Mouse (Mus musculus) hindbrain, embryonic 10.5 days (tissue): ENCODE results near the gene Bcar3. TPM values are rescaled to one million over a fixed set of nuclear protein-coding genes. Genes with fewer than 3 reads are reported as not detected.

Source experiments
- DNase-seq: peaks from one replicate; pipeline ENCODE4 v3.0.0-alpha.2; 2017; ENCODE audit warnings: low spot score
- H3K27ac ChIP-seq: fragments of 300-500 bp; sonication (generic); 2 replicates; pipeline ENCODE4 v1.5.1; 2016; ENCODE audit warnings: mild to moderate bottlenecking, moderate library complexity
- H3K27me3 ChIP-seq: fragments of 300-500 bp; sonication (generic); 2 replicates; pipeline ENCODE4 v1.6.1; 2016; ENCODE audit warnings: mild to moderate bottlenecking; ENCODE audit not compliant: poor library complexity, insufficient read depth, severe bottlenecking
- H3K36me3 ChIP-seq: fragments of 300-500 bp; sonication (generic); 2 replicates; pipeline ENCODE4 v1.6.1; 2016; ENCODE audit warnings: mild to moderate bottlenecking, moderate library complexity
- H3K4me1 ChIP-seq: fragments of 300-500 bp; sonication (generic); replicated peaks from 2 replicates; pipeline ENCODE4 v1.6.1; 2016; ENCODE audit warnings: mild to moderate bottlenecking
- H3K4me3 ChIP-seq: fragments of 300-500 bp; sonication (generic); 2 replicates; pipeline ENCODE4 v1.5.1; 2016; ENCODE audit warnings: mild to moderate bottlenecking, moderate library complexity
- H3K9me3 ChIP-seq: fragments of 300-500 bp; sonication (generic); 2 replicates; pipeline ENCODE4 v1.6.1; 2016; ENCODE audit warnings: mild to moderate bottlenecking, moderate library complexity
- WGBS: fragments of 180-500 bp; shearing (Covaris S2); methylation state at CpG from one replicate; pipeline ENCODE4 v1.1.7; 2016; 5-methylcytosine and 5-hydroxymethylcytosine counted together
- polyA plus RNA-seq: library from polyadenylated mRNA; unstranded; fragments of >200 nt; fragmentation: Nextera tagmentation; extraction: Ambion mirVana; gene quantifications from 2 replicates; pipeline ENCODE4 v1.2.1, GENCODE M21; 2016

The Bcar3 gene
- polyA plus RNA-seq, 1 experiment from 2014 or later = 10.5 TPM

DNA sequence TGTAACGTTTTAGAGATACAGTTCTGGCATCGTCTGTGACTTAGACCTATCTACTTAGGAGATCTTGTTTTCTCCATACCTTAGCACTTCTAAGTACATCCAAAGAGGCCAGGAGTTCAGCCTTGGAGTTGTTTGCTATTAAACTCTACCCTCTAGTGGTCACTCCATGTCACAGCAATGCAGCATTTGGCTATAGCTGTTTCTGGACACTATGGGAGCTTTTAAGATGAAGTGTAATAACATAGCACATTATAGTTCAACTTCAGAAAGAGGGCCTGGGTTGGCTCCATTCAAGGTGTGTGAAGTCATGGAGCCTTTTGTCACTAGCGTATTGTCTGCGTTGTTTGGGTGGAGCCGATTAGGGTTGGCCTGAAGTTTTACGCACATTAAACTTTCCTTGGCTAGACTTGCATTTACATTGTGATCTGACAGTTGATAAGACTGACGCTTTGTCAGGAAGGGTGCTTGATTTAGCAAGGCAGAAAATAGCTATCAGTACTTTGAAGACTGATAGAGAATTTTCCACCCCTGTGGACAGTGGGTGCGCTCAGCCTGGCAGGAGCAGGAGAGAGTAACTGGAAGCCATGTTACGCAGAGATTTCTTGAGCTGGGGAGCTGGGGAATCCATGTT, 172.3 kb downstream of the Bcar3 start:
- 55% methylated on average over 9 of the region's 9 CpGs for WGBS
- Histone ChIP-seq H3K27me3 (no peaks in the 10 kb centered on the region), H3K4me1 (peaks cover 33% of the 10 kb centered on the region), H3K27ac (no peak overlapping the region), H3K36me3 (no peaks in the 10 kb centered on the region), H3K4me3 (no peak overlapping the region), H3K9me3 (no peaks in the 10 kb centered on the region)
- no peak for DNase-seq

DNA sequence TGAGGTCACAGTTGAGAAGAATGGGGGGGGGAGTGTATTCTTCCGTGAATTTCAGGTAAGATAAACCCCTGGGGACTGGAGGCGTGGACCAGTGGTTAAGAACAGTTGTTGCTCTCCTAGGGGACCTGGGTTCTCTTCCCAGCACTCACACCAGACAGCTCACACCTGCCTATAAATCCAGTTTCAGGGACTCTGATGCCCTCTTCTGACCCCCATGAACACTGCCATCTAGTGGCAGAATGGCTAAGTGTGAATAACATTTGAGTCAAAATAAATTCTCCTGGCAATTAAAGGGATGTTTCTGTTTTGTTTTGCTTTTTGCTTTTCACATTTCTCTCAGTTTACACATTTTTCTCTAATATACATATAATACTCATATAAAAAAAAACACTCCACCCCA, 174.0 kb downstream of the Bcar3 start:
- no peak for DNase-seq
- no peak overlapping the region for H3K27ac ChIP-seq
- H3K4me1 ChIP-seq = peaks cover 19% of the 10 kb centered on the region
- H3K36me3 ChIP-seq = no peaks in the 10 kb centered on the region
- no peak overlapping the region for H3K4me3 ChIP-seq
- H3K9me3 ChIP-seq = no peaks in the 10 kb centered on the region
- WGBS = 48% methylated on average over 2 of the region's 2 CpGs
- H3K27me3 ChIP-seq = no peaks in the 10 kb centered on the region

DNA sequence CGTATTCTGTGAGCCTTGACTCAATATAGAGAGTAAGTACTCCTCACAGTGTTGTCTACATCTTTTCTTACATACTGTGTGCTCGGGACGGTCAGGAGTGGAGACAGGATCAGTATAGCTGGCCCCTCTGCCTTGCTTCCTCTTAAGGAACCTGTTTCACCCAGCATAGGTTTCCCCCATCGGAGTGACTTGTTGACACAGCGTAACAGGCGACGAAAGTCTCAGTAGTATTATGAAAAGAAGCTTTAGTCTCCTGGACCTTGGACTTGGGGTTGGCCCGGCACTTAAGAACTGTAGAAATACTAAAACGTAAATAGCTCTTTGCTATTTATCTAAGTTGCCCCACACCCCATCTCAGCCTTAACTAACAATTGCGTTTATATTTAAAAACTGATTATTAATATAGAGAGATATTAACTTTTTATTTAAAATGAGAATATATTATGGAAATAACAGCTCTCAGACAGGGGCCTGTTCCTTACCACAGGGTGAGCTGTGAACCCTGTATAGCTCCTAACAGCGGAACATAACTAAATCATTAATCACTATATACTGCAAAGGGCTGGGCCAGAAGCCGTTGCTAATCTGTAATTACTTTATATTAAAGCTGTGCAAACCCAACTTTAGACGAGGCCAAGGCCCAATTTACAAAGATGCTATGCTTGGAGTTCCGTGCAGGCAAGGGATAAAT, 176.5 kb downstream of the Bcar3 start:
- Histone ChIP-seq H3K9me3 (no peaks in the 10 kb centered on the region), H3K27ac (0 out of 2 replicates have a peak overlapping the region, but pooled peaks have one; percentile 3), H3K36me3 (no peaks in the 10 kb centered on the region), H3K27me3 (no peaks in the 10 kb centered on the region), H3K4me3 (no peak overlapping the region), H3K4me1 (peaks cover 29% of the 10 kb centered on the region)
- 85% methylated on average over 14 of the region's 14 CpGs for WGBS
- no peak for DNase-seq

DNA sequence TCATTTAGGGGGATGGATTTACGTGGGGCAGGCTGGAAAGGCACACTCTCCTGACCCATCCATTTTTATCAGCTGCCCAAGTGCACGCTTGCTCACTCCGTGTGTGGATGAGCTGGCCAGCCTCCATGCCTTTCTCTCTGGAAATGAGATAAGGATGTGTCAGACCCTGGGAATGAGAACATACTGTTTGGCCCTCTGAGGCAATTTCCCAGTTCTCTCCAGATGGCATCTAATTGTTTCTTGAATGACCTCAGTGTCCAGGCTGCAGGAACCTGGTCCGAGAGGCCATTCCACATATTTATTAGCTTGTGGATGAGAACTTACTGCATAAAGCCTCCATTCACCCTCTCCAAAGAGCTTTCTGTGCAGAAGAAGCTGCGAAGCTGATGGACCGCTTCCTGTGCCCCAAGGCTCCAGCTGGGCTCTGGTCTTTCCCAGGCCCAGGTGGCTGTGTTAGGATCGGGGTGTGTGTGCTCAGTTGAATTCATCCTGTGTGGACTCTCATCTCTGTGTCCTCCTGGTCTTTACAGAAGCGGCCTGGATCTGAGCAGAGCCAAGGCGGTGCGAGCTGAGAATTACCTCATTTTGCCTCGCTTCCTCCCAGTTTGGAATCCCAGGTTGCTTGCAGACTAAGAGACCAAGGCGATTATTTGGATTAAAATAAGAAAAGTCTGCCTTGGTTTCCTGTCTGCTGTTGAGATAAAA, 177.2 kb downstream of the Bcar3 start:
- Histone ChIP-seq H3K36me3 (no peaks in the 10 kb centered on the region), H3K27ac (peak overlapping the region; percentile 3; the same call in 1 of the 2 replicates), H3K27me3 (no peaks in the 10 kb centered on the region), H3K9me3 (no peaks in the 10 kb centered on the region), H3K4me3 (no peak overlapping the region), H3K4me1 (peaks cover 36% of the 10 kb centered on the region)
- no peak for DNase-seq
- 70% methylated on average over 12 of the region's 12 CpGs for WGBS

DNA sequence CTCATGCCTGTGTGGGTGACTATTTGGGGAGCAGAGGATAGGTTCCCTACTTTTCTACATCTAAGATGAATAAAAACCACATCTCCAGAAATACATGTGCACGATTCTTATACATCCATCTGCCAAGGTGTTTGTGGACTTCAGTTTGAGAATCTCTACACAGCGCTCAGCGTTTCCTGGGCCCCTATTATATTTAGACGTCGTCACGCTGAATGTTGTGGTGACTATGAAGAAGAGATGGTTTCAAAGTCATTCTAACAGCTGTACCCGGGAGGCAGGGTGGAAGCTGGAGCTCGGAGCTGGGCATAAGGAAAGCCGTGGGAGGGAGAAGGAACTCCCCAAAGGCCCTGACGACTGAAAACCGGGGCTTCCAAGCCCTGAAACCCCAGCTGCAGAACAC, 178.5 kb downstream of the Bcar3 start:
- H3K27me3 ChIP-seq = no peaks in the 10 kb centered on the region
- H3K4me3 ChIP-seq = no peak overlapping the region
- no peaks in the 10 kb centered on the region for H3K36me3 ChIP-seq
- H3K9me3 ChIP-seq = no peaks in the 10 kb centered on the region
- WGBS = 84% methylated on average over 11 of the region's 11 CpGs
- H3K4me1 ChIP-seq = peaks cover 47% of the 10 kb centered on the region
- H3K27ac ChIP-seq = no peak overlapping the region
- DNase-seq = no peak

DNA sequence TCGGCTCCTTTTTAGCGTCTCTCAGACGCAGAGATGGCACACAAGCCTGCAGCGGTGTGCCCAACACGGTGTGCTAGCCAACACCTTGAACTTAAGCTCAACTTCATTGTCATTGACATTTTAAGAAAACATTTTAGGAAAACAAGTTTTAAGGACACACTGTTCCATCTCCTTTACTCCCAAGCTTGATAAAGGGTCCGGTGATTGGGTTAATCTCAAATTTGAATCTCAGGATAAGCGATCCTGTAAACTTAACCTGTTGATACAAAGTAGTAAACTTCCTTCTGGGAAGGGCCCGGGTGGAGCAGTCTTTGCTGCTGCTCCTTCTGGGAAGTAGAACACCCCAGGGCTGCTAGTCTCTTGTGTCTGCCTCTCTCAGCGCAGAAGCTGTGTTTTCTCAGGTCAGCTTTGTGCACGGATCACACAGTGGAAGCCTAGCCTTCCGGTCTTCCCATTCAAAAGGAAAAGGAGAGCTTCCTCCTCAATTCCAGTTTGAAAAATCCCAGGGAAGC, 179.6 kb downstream of the Bcar3 start:
- Histone ChIP-seq H3K27ac (peak overlapping the region; percentile 45), H3K27me3 (no peaks in the 10 kb centered on the region), H3K9me3 (no peaks in the 10 kb centered on the region), H3K36me3 (no peaks in the 10 kb centered on the region), H3K4me1 (peaks cover 54% of the 10 kb centered on the region), H3K4me3 (no peak overlapping the region)
- no peak for DNase-seq
- 77% methylated on average over 11 of the region's 11 CpGs for WGBS

DNA sequence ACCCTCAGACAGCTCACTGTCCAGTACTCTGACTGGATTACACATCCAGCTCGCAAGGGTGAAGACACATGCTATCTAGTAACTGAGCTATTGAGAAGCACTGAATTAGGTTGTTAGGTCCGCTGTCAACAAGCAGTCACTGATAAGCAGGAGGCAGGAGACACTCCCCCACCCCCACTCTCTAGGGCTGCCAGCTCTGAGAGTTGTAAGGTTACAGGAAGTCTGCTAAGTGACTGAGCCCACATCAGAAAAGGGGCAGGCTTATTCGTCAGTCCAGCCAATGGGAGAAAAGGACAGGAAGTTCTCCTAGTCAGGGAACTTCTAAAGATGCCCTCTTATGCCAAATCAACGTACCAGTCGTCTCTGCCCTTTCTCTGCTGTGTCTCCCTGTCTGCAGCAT, 180.1 kb downstream of the Bcar3 start:
- Histone ChIP-seq H3K27me3 (no peaks in the 10 kb centered on the region), H3K36me3 (no peaks in the 10 kb centered on the region), H3K9me3 (no peaks in the 10 kb centered on the region), H3K4me3 (no peak overlapping the region), H3K27ac (peak overlapping the region; percentile 45; the same call in 1 of the 2 replicates), H3K4me1 (peaks cover 59% of the 10 kb centered on the region)
- DNase-seq = no peak
- 50% methylated on average over 5 of the region's 5 CpGs for WGBS

DNA sequence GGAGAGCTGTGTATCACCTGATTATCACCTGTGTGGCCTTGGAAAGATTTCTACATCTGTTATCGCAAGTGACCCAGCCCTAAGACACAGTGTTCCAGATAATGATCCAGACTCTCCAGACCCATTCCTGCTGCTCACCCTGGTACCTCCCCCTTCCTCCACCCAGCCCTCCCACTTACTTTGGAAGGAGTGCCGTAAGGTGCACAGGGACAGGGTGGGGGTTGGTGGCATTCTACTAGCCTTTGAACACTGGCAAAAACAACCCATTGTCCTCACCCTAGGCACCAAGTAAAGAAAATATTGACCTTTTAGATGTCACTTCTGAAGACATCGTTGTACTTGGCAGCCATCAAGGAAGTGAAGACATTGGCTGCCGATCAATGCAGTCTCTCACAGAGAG, 180.9 kb downstream of the Bcar3 start:
- H3K4me3 ChIP-seq = no peak overlapping the region
- no peak for DNase-seq
- no peaks in the 10 kb centered on the region for H3K36me3 ChIP-seq
- no peaks in the 10 kb centered on the region for H3K27me3 ChIP-seq
- WGBS = 73% methylated on average over 4 of the region's 4 CpGs
- H3K4me1 ChIP-seq = peaks cover 65% of the 10 kb centered on the region
- no peaks in the 10 kb centered on the region for H3K9me3 ChIP-seq
- peak overlapping the region; percentile 9; the same call in 1 of the 2 replicates for H3K27ac ChIP-seq

DNA sequence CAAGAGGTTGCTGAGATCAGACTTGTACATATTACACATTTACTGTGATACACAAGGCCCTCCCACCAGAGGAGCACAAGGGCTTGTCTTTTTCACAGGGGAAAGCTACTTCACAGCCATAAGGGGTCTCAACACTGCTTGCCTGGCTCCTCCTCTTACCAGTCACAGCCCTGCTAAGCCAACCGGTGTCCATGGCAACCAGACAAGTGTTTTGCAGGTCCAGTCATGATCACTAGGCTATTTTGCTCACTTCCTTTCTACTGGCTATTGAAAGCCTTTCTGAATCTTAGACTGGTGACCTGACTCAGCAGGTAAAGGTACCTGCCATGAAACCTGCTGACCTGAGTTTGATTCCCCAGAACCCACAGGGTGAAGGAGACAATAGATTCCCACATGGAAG, 181.8 kb downstream of the Bcar3 start:
- peak; percentile 66 for DNase-seq
- peaks cover 75% of the 10 kb centered on the region for H3K4me1 ChIP-seq
- peak overlapping the region; percentile 35; the same call in 1 of the 2 replicates for H3K27ac ChIP-seq
- H3K36me3 ChIP-seq = no peaks in the 10 kb centered on the region
- H3K9me3 ChIP-seq = no peaks in the 10 kb centered on the region
- whole genome bisulfite sequencing = 33% methylated on average over 1 of the region's 1 CpGs
- H3K27me3 ChIP-seq = no peaks in the 10 kb centered on the region
- H3K4me3 ChIP-seq = no peak overlapping the region

DNA sequence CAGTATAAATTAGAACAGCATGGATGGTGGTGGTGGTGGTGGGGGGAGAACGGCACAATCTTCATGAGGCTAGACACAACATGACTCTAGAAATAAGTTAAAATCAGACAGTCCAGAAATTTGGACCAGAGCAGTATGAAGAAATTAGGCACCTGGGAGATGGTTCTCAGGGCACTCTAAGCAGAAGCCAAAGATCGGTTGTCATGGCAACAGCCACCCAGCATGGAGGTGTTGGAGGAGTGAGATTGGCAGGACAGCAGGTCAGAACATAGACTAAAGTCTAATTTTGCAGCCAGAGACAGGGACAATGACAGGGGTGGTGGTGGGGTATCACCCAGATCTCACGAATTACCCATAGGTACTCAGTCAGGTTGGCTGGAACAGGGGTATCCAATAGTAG, 182.7 kb downstream of the Bcar3 start:
- no peaks in the 10 kb centered on the region for H3K27me3 ChIP-seq
- 62% methylated on average over 3 of the region's 3 CpGs for WGBS
- H3K9me3 ChIP-seq = no peaks in the 10 kb centered on the region
- H3K4me1 ChIP-seq = peaks cover 78% of the 10 kb centered on the region
- no peaks in the 10 kb centered on the region for H3K36me3 ChIP-seq
- peak overlapping the region; percentile 35; the same call in 1 of the 2 replicates for H3K27ac ChIP-seq
- no peak overlapping the region for H3K4me3 ChIP-seq
- no peak for DNase-seq

DNA sequence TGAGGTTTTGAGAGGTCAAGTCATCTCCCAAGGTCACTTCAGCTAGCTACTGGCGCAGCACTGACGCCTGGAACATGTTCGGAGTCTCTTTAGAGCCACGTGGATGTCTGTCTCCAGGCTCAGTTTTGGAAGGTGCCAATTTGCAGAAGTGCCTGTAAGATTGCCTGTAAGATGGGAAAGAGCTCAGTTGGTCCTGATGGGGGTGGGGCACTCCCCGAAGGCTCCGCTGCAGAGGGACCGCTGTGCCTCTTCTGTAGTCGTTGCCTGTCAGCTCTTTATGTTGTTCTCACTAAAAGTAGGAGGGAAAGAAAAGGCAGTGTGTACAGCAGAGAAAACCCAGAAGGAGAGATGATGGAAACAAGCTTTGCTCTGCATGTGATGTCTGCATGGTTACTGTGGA, 183.6 kb downstream of the Bcar3 start:
- no peaks in the 10 kb centered on the region for H3K36me3 ChIP-seq
- WGBS = 76% methylated on average over 8 of the region's 8 CpGs
- peak overlapping the region; percentile 70 for H3K27ac ChIP-seq
- no peaks in the 10 kb centered on the region for H3K9me3 ChIP-seq
- DNase-seq = no peak
- no peak overlapping the region for H3K4me3 ChIP-seq
- H3K27me3 ChIP-seq = no peaks in the 10 kb centered on the region
- H3K4me1 ChIP-seq = peaks cover 85% of the 10 kb centered on the region

DNA sequence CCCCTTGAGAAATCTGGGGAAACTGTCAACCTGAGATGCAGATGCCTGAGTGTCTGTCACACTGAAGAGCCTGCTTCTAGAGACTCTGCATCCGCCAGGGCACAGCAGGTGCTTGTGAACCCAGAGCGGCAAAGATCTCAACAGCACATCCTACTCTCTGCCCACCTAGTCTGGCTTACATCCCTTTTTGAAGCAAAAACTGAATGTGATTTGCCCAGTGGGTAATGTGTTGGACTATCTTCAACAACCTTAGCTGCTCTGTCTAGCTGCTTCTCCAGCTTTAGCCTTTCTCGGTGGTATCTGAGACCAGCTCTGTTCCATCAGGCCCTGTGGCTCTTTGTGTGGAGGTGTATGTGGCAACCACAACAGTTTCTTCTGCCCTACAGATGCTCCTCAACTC, 184.8 kb downstream of the Bcar3 start:
- DNase-seq = no peak
- Histone ChIP-seq H3K9me3 (no peaks in the 10 kb centered on the region), H3K36me3 (no peaks in the 10 kb centered on the region), H3K4me1 (peaks cover 94% of the 10 kb centered on the region), H3K27me3 (no peaks in the 10 kb centered on the region), H3K27ac (no peak overlapping the region), H3K4me3 (no peak overlapping the region)
- 77% methylated on average over 3 of the region's 3 CpGs for WGBS
